Mouse (Mus musculus) left cerebral cortex, postnatal 25 days (tissue): ENCODE data around the gene Spsb3. TPM values are rescaled to one million over a fixed set of nuclear protein-coding genes. Genes with fewer than 3 reads are reported as not detected.

Source experiments
- DNase-seq, 2 experiments: peaks; one replicate each; pipeline ENCODE4 v3.0.0; 2022; ENCODE audit warnings: low spot score in 2 of 2, mixed read lengths in 1 of 2
- intact Hi-C: fragments of 180-260 bp; cut with DNase I; formaldehyde crosslinking; loops from one replicate; pipeline ENCODE4 v1.15.1; 2025
- total RNA-seq, 2 experiments: library from RNA; stranded (reverse); gene quantifications; 2 replicates each; pipeline ENCODE4 v1.2.3; 2021

Spsb3 gene
- total RNA-seq, 2 experiments from 2014 or later = 57.9 to 58.0 TPM

DNA sequence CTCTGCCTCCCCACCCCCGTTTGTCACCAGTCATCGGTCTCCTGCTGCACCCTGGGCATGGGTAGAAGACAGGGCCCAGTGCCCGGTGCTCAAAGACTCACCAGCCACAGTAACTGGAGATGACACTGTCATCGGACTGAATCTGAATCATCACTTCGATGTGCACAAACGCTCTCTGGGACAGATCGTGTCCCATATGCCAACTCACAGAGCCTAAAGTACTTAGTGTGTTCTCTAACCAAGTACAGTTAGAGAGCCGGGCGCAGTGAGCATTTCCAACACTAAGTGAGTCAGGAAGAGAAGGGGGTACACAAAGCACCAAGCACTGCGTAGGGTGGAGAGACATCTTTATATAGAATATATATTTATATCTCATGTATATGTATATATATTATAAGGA lies 18.5 kb upstream of the Spsb3 start:
- peak in 1 of 2 experiments; percentile 82 for DNase-seq
- intact Hi-C loops = no loop called here

DNA sequence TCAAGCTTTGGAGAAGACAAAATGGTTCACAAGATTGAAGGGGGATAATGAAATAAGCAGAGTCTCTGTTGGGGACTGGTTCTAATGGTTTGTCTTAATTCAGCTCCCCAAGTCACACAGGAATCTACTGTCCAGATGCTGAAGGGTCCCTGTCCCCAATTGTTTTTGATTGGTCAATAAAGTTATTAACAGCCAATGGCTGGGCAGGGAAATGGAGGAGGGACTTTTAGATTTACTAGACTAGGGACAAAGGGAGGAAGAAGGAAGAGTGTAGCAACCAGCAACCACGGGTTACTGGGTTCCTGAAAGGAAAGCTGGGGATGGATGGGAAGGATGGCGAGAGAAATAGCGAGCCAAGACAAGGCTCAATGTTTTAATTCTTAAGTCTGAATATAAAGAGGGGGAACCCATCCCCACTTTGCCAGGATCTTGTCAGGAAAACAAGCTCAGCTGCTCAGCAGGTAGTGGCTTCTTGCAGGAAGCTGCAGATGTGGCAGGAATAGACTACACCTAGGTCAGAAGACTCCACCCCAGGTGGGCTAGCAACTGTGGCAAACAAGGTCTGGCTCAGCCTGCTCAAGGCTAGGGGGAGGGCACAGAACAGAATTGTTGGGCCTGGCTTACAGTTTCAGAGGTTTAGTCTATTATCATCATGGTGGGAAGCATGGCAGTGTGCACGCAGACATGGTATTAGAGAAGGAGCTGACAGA lies 12.6 kb upstream of the Spsb3 start:
- intact Hi-C loops = no loop called here
- DNase-seq = no peak

DNA sequence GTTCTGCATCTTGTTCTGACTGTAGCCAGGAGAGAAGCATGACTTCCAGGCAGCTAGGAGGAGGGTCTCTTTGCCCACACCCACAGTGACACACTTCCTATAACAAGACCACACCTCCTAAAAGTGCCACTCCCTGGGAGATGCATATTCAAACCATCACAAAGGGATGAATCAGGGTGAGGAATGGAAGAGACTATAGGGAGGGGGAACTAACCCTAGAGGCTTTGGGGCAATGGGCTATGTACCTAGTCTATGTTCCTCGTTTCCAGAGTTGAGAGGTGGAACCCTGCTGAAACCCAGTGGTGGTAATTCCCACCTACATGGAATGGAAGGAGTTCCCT lies 12.1 kb upstream of the Spsb3 start:
- intact Hi-C loops = no loop called here
- no peak for DNase-seq

DNA sequence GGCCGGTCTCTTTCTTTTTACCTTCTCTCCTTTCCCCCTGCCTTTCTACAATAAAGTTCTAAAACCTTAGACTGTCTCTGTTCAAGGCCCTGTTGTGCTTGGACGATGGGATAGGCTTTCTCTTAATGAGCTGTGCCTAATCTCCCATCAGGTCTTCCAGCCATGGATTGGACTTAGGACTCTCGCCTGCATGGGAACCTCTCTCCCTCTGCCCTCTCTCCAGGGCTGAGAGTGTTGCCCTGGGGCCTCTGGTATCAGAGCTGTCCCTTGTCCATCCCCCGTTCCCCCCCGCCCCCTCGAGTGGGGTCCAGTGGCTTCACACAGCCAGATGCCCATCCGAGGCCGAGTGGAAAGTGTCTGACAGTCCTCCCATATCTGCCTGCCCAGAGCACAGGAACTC lies 11.5 kb upstream of the Spsb3 start:
- intact Hi-C loops = no loop called here
- DNase-seq = no peak

DNA sequence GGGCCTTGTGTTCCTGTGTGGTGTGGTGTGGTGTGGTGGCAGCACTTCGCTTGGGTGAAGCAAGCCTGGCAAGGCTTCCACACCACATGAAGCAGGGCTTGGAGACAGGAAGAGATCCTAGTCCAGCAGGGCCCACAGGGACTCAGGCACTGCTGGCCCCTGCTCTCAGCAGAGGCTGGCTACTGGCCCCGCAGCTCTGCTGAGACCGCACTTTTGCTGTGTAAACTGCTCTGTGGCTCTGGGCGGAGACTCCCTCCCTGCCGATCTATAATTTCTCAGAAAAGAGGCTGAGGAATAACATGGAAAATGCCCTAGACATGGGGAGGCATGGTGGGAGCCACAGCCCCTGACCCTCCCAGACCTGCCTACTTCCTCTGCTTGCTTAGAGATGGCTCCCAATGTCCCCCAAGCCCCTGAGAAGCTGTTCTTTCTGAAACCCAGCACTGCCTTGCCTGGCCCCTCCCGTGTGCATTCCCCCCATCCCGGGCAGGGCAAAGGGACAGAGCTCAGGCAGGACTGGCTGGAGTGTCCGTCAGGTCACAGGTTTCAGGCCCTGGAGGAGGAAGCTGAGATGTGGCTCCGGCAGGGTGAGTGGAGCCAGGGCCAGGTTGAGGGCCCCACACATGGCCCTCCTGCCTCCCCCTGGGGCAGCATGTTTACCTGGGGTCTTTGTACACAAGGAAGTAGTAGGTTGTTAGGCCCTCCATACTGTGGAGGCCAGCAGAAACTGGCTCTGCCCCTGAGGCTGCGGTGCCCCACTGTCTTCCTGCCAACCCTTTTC lies 8.9 kb upstream of the Spsb3 start:
- intact Hi-C loops = no loop called here
- no peak for DNase-seq

DNA sequence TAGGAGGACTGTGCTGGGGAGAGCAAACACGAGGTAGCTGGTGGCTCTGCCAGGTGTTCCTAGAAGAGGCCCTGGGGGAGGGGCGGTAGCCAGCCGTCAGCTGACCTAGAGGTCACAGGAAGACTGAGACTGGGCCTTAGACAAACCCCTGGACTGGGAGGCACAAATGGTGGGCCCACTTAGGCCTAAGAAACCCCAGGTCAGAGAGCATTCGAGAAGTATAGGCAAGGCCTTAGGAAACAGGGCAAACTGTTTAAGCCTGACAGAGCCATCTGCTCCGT lies 8.4 kb upstream of the Spsb3 start:
- intact Hi-C loops = no loop called here
- DNase-seq = no peak

DNA sequence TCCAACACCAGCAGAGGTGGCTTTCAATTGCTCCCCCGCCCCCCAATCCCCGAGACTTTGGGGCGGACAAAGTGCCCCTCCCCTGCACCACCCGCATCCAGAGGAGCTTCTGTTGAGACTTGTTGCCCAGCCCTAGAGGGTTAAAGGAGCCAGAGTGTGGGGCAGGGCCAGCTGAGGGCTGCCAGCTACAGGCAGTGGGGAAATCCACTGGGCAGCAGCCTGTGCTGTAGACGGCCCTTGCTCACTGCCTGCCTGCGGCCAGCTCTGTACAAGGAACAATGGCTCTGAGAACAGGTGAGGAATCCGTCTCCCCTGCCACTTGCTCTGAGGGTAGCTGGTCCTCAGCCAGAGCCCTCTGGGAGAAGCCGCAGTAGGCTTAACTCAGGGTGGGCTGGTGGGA lies 7.9 kb upstream of the Spsb3 start:
- DNase-seq = no peak
- intact Hi-C loops = no loop called here

DNA sequence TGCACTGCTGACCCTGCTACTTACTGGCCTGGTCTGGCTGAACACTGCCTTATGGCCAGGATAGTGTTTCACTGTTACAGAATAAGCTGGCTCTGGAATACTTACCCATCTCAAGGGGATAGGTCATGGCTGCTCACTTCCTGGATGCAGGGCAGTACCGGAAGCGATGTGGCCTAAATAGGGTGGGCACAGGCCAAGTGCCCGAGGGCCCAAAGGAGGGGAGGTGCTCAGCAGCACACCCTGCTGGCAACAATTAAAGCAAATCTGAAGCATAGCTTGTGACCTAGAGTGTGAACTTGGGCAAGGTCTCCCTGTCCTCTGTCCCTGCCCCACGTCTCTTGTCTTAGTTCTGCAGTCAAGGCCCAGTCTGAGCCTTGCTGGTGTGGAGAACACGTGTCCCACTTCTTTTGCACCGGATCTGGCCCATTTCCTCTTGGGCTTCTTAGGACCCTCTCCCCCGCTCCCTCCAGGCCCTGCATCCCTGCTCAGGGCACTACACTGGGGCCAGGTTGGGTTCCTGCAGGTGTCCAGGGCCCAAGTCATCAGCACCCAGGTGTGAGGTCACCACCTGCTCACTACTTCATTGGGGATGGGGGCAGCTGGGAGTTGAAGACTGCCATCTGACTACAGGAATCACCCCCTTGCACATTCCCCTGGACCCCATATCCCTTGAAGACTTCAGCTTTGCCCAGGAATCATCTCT lies 4.6 kb upstream of the Spsb3 start:
- DNase-seq = no peak
- intact Hi-C loops = loop anchor here (5.0 kb wide), 1 partner anchor 135 kb away; no protein-coding TSS in a partner anchor

DNA sequence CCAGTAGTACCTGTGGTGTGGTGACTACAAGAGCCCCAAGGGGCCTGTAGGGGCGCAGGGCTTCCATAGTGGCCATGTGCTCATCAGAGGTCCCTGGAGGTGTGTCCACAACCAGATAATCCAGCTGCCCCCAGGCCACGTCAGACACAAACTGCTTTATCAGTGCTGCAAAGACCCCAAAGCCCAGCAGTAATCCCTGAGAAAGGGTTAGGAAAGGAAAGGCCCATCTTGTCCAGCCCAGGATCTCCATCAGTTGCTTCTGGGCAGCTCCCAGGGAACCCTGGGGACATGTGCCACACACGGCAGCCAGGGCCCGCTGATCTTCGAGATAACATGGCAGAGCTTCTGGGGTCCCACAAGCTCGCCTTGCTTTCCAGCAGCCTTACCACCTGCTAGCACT lies 2.1 kb upstream of the Spsb3 start:
- intact Hi-C loops = loop anchor here (5.0 kb wide), 1 partner anchor 137 kb away; no protein-coding TSS in a partner anchor
- DNase-seq = no peak

DNA sequence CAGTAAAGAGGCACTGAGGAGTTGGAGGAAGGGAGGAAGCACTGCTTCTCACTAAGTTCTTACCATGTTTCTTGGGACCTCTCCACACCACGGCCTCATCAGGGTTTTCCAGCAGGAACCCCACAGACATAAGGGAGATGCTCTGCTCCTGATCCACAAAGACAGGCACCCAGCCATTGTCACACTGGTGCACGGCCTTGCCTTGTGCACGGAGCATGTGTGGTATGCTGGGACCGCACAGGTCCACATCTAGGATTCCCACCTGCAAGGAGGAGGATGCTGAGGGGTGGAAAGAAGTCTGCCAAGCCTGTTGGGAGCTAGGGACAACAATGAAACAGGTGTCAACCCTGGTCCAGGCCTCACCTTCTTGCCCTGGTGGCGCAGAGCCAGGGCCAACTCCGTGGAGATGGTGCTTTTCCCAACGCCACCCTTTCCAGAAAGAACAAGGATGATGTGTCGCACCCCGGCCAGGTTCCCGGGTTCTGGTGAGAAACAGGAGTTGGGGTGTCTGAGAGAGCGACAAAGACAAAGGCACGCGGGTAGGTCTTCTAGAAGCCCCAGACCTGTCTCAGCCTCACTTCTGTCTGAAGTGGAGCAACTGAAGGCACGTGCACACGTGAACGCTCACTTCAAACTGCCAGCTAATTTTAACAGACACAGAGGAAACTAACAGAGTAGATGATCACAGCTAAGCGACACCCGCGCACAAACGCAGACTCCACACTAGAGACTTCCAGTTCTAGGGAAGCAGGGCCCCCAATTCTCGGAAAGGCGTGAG lies 898 bp upstream of the Spsb3 start:
- DNase-seq = no peak
- intact Hi-C loops = no loop called here

DNA sequence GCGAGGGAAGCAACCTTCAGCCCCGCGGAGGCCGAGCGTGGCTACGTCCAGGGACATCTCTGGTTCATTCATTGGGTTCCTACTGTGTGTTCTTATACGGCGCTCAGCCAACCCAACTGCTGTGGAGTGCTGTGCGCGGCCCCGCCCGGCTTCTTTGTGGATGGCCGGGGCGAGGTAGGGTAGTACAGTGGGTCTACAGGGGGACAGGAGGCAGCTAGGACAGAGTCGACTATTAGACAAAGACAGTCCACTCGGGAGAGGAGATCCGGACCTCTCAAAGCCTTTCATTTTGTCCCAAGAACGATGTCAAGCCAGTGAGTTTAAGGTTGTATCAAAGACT lies 459 bp downstream of the Spsb3 start:
- intact Hi-C loops = no loop called here
- DNase-seq = no peak

DNA sequence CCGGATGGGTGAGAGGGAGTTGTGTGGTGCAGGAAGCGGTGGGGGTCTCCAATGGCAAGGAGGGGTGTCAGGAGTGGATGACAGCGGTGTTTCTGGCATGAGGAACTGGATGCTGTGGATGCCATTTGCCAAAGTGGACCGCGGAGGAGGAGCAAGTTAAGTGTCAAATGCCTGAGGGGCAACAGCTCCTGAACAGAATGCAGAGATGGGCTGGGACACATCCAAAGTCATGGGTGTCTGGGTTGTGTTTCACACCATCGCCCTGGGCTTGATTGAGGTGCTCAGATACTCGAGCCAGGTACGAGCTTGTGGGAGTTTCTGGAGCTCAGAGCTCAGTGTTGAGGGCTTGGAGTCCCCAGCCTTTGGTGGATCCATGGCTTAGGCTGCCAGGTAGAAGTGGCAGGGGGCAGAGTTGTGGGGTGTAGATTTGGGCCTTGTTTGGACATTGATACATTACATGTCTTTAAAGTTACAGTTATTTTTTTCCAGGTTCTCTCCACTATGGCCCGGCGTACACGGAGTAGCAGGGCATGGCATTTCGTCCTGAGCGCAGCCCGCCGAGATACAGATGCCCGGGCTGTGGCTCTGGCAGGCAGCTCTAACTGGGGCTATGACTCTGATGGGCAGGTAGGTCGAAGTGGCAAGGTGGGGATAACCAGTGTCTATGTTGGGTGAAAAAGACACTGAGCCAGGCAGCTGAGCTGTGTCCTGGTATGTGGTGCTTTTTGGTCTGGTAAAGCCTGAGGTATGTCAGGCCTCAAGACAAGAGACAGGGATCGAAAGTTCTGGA lies 1.0 kb downstream of the Spsb3 start:
- intact Hi-C loops = no loop called here
- no peak for DNase-seq

DNA sequence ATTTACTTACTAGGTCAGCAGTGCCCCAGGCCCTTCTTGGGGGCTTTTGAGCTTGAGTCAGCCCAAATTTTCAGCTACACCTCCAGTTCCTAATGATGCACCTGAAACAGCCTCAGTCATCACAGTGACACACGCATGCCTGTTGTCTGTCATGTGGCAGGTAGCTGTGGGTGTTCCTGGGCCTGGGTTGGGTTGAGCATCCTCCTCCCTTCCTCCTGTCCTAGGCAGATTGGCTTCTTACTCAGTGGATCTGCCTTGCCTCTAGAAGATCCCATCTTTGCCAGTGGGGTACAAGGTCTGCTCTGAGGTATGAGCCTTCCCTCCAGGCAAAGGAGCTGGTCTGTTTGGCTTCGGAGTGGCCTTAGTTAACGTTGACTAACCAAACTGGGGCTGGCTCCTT lies 2.4 kb downstream of the Spsb3 start:
- no peak for DNase-seq
- intact Hi-C loops = no loop called here

DNA sequence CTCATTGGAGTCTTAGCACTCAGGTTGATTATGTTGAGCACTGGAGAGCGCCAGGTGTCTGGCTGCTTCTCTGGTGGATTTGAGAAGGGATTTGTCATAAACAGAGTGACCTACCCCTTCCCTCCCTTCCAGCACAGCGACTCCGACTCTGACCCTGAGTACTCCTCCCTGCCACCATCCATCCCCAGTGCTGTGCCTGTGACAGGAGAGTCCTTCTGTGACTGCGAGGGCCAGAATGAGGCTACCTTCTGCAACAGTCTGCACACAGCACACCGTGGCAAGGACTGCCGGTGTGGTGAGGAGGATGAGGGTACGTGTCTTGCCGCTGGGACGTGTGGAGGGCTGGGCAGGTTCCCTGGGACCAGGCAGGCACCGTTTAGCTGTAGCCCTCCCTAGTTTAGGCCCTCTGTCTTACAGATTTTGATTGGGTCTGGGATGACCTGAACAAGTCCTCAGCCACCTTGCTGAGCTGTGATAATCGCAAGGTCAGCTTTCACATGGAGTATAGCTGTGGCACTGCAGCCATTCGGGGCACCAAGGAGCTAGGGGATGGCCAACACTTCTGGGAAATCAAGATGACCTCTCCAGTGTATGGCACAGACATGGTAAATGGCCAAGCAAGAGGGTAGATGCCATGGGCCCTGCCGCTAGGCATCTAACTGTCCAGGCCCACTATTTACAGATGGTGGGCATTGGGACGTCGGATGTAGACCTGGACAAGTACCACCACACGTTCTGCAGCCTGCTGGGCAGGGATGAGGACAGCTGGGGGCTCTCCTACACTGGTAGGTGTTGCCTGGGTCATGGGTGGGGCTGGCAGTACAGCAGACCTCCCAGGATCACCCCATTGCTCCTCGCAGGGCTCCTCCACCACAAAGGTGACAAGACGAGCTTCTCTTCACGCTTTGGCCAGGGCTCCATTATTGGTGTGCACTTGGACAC lies 4.0 kb downstream of the Spsb3 start:
- intact Hi-C loops = no loop called here
- DNase-seq = no peak

DNA sequence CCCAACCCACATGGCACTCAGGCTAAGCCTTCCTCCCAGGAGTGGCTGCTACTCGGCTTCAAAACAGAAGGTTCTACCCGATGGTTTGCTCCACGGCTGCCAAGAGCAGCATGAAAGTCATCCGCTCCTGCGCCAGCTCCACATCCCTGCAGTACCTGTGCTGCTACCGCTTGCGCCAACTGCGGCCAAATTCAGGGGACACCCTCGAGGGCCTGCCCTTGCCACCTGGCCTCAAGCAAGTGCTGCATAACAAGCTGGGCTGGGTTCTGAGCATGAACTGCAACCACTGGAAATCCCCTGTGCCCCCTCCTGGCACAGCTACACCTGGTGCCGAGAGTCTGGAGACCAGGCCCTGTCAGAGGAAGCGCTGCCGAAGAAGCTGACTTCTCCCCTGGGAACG lies 4.9 kb downstream of the Spsb3 start:
- DNase-seq = no peak
- intact Hi-C loops = no loop called here

DNA sequence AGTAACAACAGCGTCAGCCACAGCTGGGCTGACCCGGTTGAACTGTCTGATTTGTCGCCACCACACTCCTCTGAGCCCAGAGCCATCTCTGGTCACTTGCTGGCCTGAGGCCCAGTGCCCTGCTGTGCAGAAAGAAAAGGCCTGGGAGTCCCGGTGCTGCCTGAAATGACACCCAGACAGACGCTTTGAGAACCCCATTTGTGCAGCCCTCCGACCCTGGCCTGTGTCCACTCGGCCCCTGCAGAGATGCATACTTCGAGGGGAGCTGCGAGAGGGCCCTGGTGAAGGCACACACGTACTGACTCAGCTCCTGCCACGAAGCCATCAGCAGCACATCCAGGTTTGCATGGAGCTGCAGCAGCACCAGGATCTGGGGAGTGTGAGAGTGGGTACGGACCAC lies 6.3 kb downstream of the Spsb3 start:
- intact Hi-C loops = no loop called here
- no peak for DNase-seq

DNA sequence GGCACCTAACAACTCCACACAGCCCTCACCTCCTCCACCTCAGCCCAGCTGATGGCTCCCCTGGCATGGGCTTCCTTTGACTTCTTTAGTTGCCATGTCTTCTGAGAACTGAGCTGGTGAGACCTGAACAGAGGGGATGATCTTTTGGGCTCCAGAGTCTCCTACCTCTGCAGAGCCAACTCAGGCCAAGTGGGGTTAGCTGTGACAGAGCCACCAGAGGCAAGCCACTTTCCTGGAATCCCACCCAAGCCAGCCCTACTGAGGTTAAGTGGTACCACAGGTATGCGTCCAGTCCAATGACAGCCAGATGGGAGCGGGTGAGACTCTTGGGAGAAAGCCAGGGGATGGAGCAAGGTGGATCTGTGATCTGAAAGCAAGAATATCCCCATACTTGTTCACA lies 6.8 kb downstream of the Spsb3 start:
- intact Hi-C loops = no loop called here
- no peak for DNase-seq

DNA sequence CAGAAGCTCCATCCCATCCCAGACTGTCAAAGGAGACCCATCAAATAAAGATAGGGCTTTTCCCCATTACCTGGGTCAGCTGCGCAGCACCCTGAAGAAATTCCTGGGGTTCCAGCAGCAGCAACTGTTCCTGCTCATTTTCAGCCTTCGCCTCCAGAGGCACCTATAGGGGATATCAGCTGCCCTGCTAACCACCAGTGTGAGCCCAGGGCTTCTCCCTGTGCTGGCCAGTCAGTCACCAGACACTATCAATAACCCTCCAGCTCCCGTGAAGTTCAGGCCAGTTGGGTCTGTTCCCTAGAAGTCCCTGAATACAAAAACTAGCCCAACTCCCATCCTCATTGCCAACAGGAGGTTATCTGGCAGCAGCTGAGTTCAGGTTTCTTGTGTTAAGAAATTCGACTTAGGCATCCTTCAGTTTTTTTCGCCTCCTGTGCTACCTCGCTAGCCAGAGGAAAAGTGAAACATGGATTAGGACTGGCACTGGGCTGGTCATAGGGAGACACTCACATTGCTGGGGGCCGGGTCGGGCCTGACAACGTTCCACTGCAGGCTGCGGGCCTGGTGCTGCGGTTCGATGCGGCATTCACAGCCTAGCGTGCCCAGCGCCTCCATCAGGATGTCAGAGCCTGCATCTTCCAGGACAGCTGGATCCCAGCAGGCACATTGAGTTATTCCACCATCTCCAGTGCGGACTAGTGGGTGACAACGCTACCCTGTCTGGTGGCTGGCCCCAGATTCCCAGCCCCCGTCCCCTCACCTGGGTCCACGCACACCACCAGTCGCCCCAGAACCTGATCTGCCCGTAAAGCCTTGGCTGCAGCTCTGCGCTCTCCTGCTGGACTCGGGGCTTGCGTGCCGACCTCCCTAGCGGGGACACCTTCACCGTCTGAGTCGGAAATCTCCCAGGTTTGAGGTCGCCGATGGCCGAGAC lies 7.9 kb downstream of the Spsb3 start:
- intact Hi-C loops = no loop called here

More for the DNA sequence above, 7.9 kb downstream of the Spsb3 start:
- DNase-seq = no peak
